Mouse (Mus musculus): ENCODE results near the gene Ralgapa1. TPM values are rescaled to one million over a fixed set of nuclear protein-coding genes. Genes with fewer than 3 reads are reported as not detected.
"Not testable (repeated sequence)": the region's sequence is repeated elsewhere in the genome, so short reads cannot be mapped to it uniquely, and the experiment has no call there.

Gene Ralgapa1
- polyA plus RNA-seq, 1 experiment from 2014 or later, result 18.8 TPM

GRCm38 (mm10) chr12:55560025-55560690 lies 260.8 kb downstream of the Ralgapa1 start:
- WGBS (ENCODE audit: insufficient replicate concordance), result 15% methylated on average over 19 of the region's 19 CpGs
- no peak for ATAC-seq (replicated peaks; ENCODE audit: insufficient number of reproducible peaks, low FRiP score, low TSS enrichment)
- H3K27ac ChIP-seq (ENCODE audit: low read depth, low read length), result no peak overlapping the region
- no peaks in the 10 kb centered on the region for H3K36me3 ChIP-seq (ENCODE audit: control insufficient read depth, insufficient read depth, low read length)
- peak overlapping the region; percentile 75 for H3K4me2 ChIP-seq
- no peaks in the 10 kb centered on the region; the same call in 1 of the 2 replicates for H3K4me1 ChIP-seq (ENCODE audit: control insufficient read depth, insufficient read depth, low read length)
- H3K4me3 ChIP-seq (ENCODE audit: low read depth, low read length), result peak overlapping the region; percentile 48
- H3K9me3 ChIP-seq (replicated peaks; ENCODE audit: control insufficient read depth, low read length), result no peaks in the 10 kb centered on the region
- H3K27me3 ChIP-seq (ENCODE audit: control insufficient read depth, insufficient read depth, low read length), result no peaks in the 10 kb centered on the region
- peak overlapping the region; percentile 58 for H3K9ac ChIP-seq (ENCODE audit: low read depth, low read length)

- Histone ChIP-seq H3K9me3 (replicated peaks; ENCODE audit: control insufficient read depth, low read length) (no peaks in the 10 kb centered on the region), H3K4me3 (ENCODE audit: low read depth, low read length) (no peak overlapping the region), H3K4me2 (no peak overlapping the region), H3K36me3 (ENCODE audit: control insufficient read depth, insufficient read depth, low read length) (no peaks in the 10 kb centered on the region), H3K9ac (ENCODE audit: low read depth, low read length) (no peak overlapping the region), H3K27ac (ENCODE audit: low read depth, low read length) (no peak overlapping the region), H3K27me3 (ENCODE audit: control insufficient read depth, insufficient read depth, low read length) (no peaks in the 10 kb centered on the region), H3K4me1 (ENCODE audit: control insufficient read depth, insufficient read depth, low read length) (no peaks in the 10 kb centered on the region; the same call in 1 of the 2 replicates)
- WGBS (ENCODE audit: insufficient replicate concordance), result 84% methylated on average over 12 of the region's 12 CpGs
- ATAC-seq (replicated peaks; ENCODE audit: insufficient number of reproducible peaks, low FRiP score, low TSS enrichment), result no peak
Measured at GRCm38 (mm10) chr12:55559184-55559855, 261.6 kb downstream of the Ralgapa1 start.

- no peak overlapping the region for H3K9ac ChIP-seq (ENCODE audit: low read depth, low read length)
- no peaks in the 10 kb centered on the region; the same call in 1 of the 2 replicates for H3K4me1 ChIP-seq (ENCODE audit: control insufficient read depth, insufficient read depth, low read length)
- WGBS (ENCODE audit: insufficient replicate concordance), result 82% methylated on average over 6 of the region's 6 CpGs
- no peak for ATAC-seq (replicated peaks; ENCODE audit: insufficient number of reproducible peaks, low FRiP score, low TSS enrichment)
- H3K9me3 ChIP-seq (replicated peaks; ENCODE audit: control insufficient read depth, low read length), result no peaks in the 10 kb centered on the region
- no peak overlapping the region for H3K27ac ChIP-seq (ENCODE audit: low read depth, low read length)
- no peaks in the 10 kb centered on the region for H3K27me3 ChIP-seq (ENCODE audit: control insufficient read depth, insufficient read depth, low read length)
- H3K4me3 ChIP-seq (ENCODE audit: low read depth, low read length), result no peak overlapping the region
- H3K4me2 ChIP-seq, result no peak overlapping the region
- H3K36me3 ChIP-seq (ENCODE audit: control insufficient read depth, insufficient read depth, low read length), result no peaks in the 10 kb centered on the region
Measured at GRCm38 (mm10) chr12:55557866-55558265, 263.1 kb downstream of the Ralgapa1 start.

GRCm38 (mm10) chr12:55554901-55555300 lies 266.1 kb downstream of the Ralgapa1 start:
- not testable (repeated sequence) for H3K4me1 ChIP-seq (ENCODE audit: control insufficient read depth, insufficient read depth, low read length); H3K27ac ChIP-seq (ENCODE audit: low read depth, low read length); H3K27me3 ChIP-seq (ENCODE audit: control insufficient read depth, insufficient read depth, low read length); ATAC-seq (replicated peaks; ENCODE audit: insufficient number of reproducible peaks, low FRiP score, low TSS enrichment); H3K9me3 ChIP-seq (replicated peaks; ENCODE audit: control insufficient read depth, low read length); H3K4me2 ChIP-seq; H3K36me3 ChIP-seq (ENCODE audit: control insufficient read depth, insufficient read depth, low read length); H3K4me3 ChIP-seq (ENCODE audit: low read depth, low read length); H3K9ac ChIP-seq (ENCODE audit: low read depth, low read length)
- 75% methylated on average over 6 of the region's 6 CpGs for WGBS (ENCODE audit: insufficient replicate concordance)

Small RNA genes within 50 kb of the gene (microRNA-seq; reads per million reads assigned to microRNA genes)
- 2.0 reads per million, percentile 25 among the genes with 10 or more reads in this experiment for gene Gm23394 (ENCODE audit: borderline number of aligned reads)

Other genes starting within 250 kb of the Ralgapa1 start
- gene Insm2, start 221.7 kb downstream of the Ralgapa1 start, polyA plus RNA-seq (2014; fragmentation: Nextera tagmentation; extraction: Ambion mirVana), result 0.07 TPM in 1 of 2 replicates, not detected in the other
- gene Brms1l, start 15.2 kb upstream of the Ralgapa1 start, polyA plus RNA-seq (2014; fragmentation: Nextera tagmentation; extraction: Ambion mirVana), result 26.0 and 28.7 TPM in 2 replicates